Mouse (Mus musculus) G1E (cell line): ENCODE data around the gene Krtap28-10.

ENCODE experiments used
- CTCF ChIP-seq: IDR thresholded peaks from 2 replicates; pipeline ENCODE4 v1.5.1; 2012; ENCODE audit warnings: low read depth, low read length, inconsistent platforms, mixed read lengths
- GATA1 ChIP-seq: IDR thresholded peaks from 2 replicates; pipeline ENCODE4 v1.6.1; 2012; ENCODE audit warnings: borderline replicate concordance, low read length, inconsistent platforms, mixed read lengths
- GATA2 ChIP-seq: IDR thresholded peaks from 2 replicates; pipeline ENCODE4 v1.6.1; 2012; ENCODE audit warnings: low read depth, low read length, inconsistent platforms, borderline replicate concordance
- POLR2AphosphoS5 ChIP-seq: IDR thresholded peaks from 2 replicates; pipeline ENCODE4 v1.6.1; 2012; ENCODE audit warnings: low read depth, low read length, inconsistent platforms; ENCODE audit not compliant: insufficient replicate concordance
- TAL1 ChIP-seq: conservative IDR thresholded peaks from 2 replicates; pipeline ENCODE4 v1.6.1; 2012; ENCODE audit warnings: low read depth, low read length, inconsistent platforms, mixed read lengths

DNA sequence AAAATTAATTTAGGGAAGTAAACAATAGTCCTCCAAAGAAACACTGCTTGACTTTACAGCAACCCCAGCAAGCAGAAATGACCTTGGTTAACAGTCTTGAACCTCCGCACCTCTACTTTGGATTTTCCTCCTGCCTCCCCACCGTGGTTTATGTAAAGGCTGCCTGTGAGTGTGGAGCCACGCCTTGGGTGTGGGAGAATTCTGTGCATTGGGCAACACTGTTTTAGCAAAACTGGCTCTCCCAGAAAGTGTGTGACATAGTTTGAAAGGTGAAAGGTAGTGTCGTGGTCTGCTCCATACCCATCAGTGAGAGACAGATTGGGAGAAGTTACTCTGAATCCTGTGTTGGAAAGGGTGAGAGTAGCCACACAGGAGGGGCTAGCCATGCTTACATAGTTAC lies 3.2 kb downstream of the Krtap28-10 start:
- TF ChIP-seq CTCF, result no peak
- TF ChIP-seq POLR2AphosphoS5, result no peak
- no peak for TF ChIP-seq GATA1
- no peak for TF ChIP-seq TAL1
- no peak for TF ChIP-seq GATA2
